Mouse (Mus musculus): ENCODE data around the gene Myl7. TPM values are rescaled to one million over a fixed set of nuclear protein-coding genes. Genes with fewer than 3 reads are reported as not detected.
"Not testable (repeated sequence)": the region's sequence is repeated elsewhere in the genome, so short reads cannot be mapped to it uniquely, and the experiment has no call there.

Gene Myl7
- polyA plus RNA-seq, 1 experiment from 2014 or later = 3.7 TPM

DNA sequence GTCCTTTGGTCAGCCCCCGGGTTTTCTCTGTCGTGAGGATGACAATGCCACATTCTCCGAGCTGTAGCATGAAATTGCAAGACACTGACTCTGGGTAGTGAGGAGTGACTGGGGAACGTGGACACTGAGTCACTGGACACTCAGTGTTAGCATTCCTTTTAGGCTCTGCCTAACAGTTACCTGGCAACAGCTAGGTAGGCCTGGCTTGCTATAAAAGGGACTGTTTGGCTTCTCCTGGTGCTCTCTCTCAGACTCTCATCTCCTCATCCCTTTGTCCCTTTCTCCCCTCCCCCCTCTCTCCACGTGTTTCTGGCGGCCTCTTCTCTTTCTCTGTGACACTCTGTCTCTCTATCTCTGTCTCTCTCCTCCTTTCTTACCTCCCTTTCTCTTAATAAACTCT lies 3.8 kb upstream of the Myl7 start:
- H3K27ac ChIP-seq = no peak overlapping the region
- no peak for ATAC-seq (ENCODE audit: insufficient number of reproducible peaks, low FRiP score, low TSS enrichment, low read depth)
- no peaks in the 10 kb centered on the region for H3K36me3 ChIP-seq
- WGBS = 12% methylated on average over 6 of the region's 6 CpGs
- peak overlapping the region; percentile 75 for H3K4me2 ChIP-seq
- H3K9ac ChIP-seq = peak overlapping the region; percentile 39
- no peaks in the 10 kb centered on the region for H3K9me3 ChIP-seq
- peak overlapping the region; percentile 45 for H3K4me3 ChIP-seq
- peaks cover 30% of the 10 kb centered on the region for H3K4me1 ChIP-seq
- peaks cover 8% of the 10 kb centered on the region; the same call in 1 of the 2 replicates for H3K27me3 ChIP-seq

DNA sequence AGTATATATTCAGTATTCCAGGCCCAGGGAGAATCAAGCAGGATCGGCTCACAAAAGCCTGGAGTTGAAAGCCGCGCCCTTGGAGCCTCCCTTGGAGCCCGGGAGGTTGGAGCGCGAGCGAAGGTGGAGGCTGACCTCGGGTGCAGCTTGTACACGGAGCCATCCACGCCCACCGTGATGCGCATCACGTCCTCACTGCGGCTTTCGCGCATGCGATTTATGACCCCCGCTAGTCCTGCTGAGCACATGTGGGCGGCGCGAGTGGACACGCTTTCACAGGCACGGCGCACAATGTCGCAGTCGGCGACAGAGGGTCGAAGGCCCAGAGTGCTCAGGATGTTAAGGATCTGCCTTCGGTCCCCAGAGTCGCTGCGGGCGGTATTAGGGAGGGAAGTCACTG lies 3.4 kb upstream of the Myl7 start:
- Histone ChIP-seq H3K27me3 (peaks cover 8% of the 10 kb centered on the region; the same call in 1 of the 2 replicates), H3K27ac (peak overlapping the region; percentile 61), H3K36me3 (no peaks in the 10 kb centered on the region), H3K9me3 (no peaks in the 10 kb centered on the region), H3K4me3 (peak overlapping the region; percentile 45), H3K4me1 (peaks cover 34% of the 10 kb centered on the region), H3K9ac (peak overlapping the region; percentile 39), H3K4me2 (peak overlapping the region; percentile 75)
- ATAC-seq (ENCODE audit: insufficient number of reproducible peaks, low FRiP score, low TSS enrichment, low read depth) = peak; percentile 60; the same call in 1 of the 2 replicates
- 1% methylated on average over 32 of the region's 32 CpGs for WGBS

DNA sequence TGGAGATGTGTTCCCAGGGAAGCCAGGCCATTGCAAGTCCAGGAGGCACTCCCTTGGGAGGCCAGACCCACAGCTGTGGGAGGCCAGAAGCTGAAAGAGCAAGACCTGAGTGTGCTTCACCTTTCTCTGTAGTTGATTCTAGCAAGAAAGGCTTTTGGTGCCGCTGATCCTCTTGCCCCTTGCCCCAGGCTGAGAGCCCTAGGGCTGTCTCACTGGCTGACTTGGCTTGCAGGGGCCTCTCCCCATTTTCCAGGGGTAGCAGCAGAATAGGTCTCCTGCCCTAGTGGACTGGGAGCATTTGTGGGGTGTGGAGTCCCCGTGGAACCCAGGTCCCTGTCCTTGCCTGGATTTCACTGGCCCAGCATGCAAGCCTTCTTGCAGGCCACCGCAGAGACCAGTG lies 2.7 kb upstream of the Myl7 start:
- no peak for ATAC-seq (ENCODE audit: insufficient number of reproducible peaks, low FRiP score, low TSS enrichment, low read depth)
- Histone ChIP-seq H3K9ac (no peak overlapping the region; the same call in 1 of the 2 replicates), H3K4me2 (peak overlapping the region; percentile 75), H3K4me1 (peaks cover 38% of the 10 kb centered on the region), H3K4me3 (peak overlapping the region; percentile 45), H3K9me3 (no peaks in the 10 kb centered on the region), H3K36me3 (no peaks in the 10 kb centered on the region), H3K27ac (peak overlapping the region; percentile 61; the same call in 1 of the 2 replicates), H3K27me3 (peaks cover 8% of the 10 kb centered on the region; the same call in 1 of the 2 replicates)
- 34% methylated on average over 3 of the region's 3 CpGs for WGBS

DNA sequence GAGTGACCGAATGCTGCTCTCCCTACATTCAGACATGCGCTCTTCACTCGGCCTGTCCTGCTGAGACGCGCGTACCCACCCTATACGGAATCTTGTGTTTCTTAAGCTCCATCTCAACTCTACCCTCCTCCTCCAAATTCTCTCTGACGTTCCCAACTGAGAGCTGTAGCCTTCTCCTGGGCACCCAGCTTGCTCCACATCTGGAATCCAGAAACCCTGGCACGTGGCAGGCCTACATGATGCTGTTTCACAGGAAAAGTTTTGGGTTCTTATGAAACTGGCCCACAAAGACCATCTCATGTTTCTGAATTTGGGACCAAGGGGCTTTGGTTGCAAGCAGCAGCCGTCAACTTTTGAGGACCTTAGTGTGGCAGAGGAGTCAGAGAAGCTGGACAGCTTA lies 704 bp upstream of the Myl7 start:
- H3K9me3 ChIP-seq = no peaks in the 10 kb centered on the region
- H3K4me1 ChIP-seq = peaks cover 37% of the 10 kb centered on the region
- peaks cover 8% of the 10 kb centered on the region; the same call in 1 of the 2 replicates for H3K27me3 ChIP-seq
- 83% methylated on average over 10 of the region's 10 CpGs for WGBS
- no peak overlapping the region for H3K27ac ChIP-seq
- no peak for ATAC-seq (ENCODE audit: insufficient number of reproducible peaks, low FRiP score, low TSS enrichment, low read depth)
- H3K36me3 ChIP-seq = no peaks in the 10 kb centered on the region
- no peak overlapping the region for H3K4me3 ChIP-seq
- no peak overlapping the region for H3K4me2 ChIP-seq
- no peak overlapping the region for H3K9ac ChIP-seq

DNA sequence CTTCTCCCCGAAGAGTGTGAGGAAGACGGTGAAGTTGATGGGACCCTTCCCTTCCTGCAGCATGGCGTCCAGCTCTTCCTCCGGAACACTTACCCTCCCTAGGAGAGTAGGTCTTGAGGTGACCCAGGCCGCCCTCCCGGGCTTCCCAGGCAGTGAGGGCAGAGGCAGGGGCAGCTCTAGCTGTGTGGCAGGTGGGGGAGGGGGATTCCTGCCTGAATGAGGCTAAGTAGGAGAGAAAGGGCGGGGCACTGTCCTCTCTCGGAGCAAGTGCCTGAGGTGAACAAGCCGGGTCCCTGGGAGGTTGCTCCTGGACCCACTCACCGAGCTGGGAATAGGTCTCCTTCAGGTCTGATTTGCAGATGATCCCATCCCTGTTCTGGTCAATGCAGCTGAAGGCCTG lies 743 bp downstream of the Myl7 start:
- no peak overlapping the region for H3K27ac ChIP-seq
- 30% methylated on average over 10 of the region's 10 CpGs for WGBS
- no peaks in the 10 kb centered on the region for H3K36me3 ChIP-seq
- peaks cover 35% of the 10 kb centered on the region for H3K4me1 ChIP-seq
- H3K9me3 ChIP-seq = no peaks in the 10 kb centered on the region
- H3K27me3 ChIP-seq = peaks cover 8% of the 10 kb centered on the region; the same call in 1 of the 2 replicates
- peak overlapping the region; percentile 20; the same call in 1 of the 2 replicates for H3K4me2 ChIP-seq
- no peak for ATAC-seq (ENCODE audit: insufficient number of reproducible peaks, low FRiP score, low TSS enrichment, low read depth)
- H3K9ac ChIP-seq = no peak overlapping the region
- H3K4me3 ChIP-seq = no peak overlapping the region

DNA sequence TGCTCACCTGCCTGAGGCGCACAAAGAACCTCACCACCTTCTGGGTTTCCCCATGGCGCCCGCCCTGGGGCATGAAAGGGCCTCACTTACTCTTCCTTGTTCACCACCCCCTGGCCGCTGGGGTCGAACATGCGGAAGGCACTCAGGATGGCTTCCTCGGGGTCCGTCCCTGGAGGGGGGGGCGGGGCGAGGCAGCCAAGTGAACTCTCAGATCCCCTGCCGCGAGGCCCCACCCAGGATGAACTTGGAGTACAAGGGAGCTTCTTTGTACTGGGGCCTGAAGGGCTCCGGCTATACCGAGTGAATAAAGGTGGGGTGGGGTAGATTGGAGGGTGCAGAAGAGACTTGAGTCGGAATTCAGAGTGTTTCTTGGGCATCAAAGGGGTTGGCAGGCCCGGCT lies 1.4 kb downstream of the Myl7 start:
- H3K4me1 ChIP-seq = peaks cover 37% of the 10 kb centered on the region
- no peak overlapping the region for H3K4me3 ChIP-seq
- peaks cover 8% of the 10 kb centered on the region; the same call in 1 of the 2 replicates for H3K27me3 ChIP-seq
- H3K9me3 ChIP-seq = no peaks in the 10 kb centered on the region
- no peak for ATAC-seq (ENCODE audit: insufficient number of reproducible peaks, low FRiP score, low TSS enrichment, low read depth)
- H3K9ac ChIP-seq = no peak overlapping the region
- 20% methylated on average over 16 of the region's 16 CpGs for WGBS
- H3K36me3 ChIP-seq = no peaks in the 10 kb centered on the region
- no peak overlapping the region for H3K4me2 ChIP-seq
- no peak overlapping the region for H3K27ac ChIP-seq

DNA sequence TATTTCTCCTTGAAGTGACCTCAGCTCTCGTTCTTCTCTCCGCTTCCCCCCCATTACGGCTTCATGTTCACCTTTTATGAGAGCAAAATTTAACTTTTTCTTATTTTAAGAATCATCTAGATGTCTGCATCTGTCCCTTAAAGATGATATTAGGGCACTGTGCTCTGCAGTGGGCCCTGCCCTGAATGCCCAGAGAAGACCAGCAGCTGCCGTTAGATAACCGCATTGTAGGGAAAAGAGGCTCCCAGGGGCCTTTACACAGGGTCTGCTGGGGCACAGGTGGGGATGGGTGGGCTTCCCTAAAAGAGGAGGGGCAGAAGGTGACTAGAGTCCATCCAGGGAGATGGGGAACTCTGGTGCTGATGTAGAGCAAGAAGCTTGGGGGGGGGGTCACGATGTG lies 4.8 kb downstream of the Myl7 start:
- Histone ChIP-seq H3K9me3 (no peaks in the 10 kb centered on the region), H3K4me3 (no peak overlapping the region), H3K4me1 (peaks cover 41% of the 10 kb centered on the region), H3K27me3 (peaks cover 8% of the 10 kb centered on the region; the same call in 1 of the 2 replicates), H3K36me3 (no peaks in the 10 kb centered on the region), H3K9ac (no peak overlapping the region), H3K27ac (no peak overlapping the region), H3K4me2 (no peak overlapping the region)
- 68% methylated on average over 6 of the region's 6 CpGs for WGBS
- no peak for ATAC-seq (ENCODE audit: insufficient number of reproducible peaks, low FRiP score, low TSS enrichment, low read depth)

DNA sequence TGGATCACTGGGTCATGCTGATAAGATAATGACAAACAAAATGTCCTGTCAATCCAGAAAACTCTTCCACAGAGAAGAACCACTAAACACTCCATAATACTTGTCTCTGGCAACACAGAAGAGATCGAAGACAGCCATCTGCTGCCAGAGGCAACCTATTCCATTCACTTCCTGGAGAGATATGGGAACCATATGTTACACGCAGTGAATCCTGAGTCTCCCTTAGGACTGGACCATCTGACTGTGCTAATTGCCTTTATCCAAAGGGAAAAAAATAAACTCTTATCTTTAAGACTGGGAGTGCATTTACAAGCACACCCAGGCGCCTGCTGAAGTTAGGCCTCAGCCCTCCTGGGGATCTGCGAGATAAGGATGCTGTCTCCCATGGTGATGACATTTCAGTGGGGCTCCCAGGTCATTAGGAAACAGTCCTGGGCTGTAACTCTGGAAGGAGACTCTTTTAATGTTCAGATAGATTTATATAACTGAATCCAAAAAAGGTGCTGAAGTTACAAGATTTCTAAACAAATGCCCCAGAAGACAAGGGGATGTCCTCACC lies 5.7 kb downstream of the Myl7 start:
- Histone ChIP-seq H3K9ac (no peak overlapping the region), H3K9me3 (no peaks in the 10 kb centered on the region), H3K4me3 (no peak overlapping the region), H3K36me3 (no peaks in the 10 kb centered on the region), H3K27ac (no peak overlapping the region), H3K4me2 (no peak overlapping the region), H3K4me1 (peaks cover 39% of the 10 kb centered on the region), H3K27me3 (peaks cover 5% of the 10 kb centered on the region; the same call in 1 of the 2 replicates)
- WGBS = 40% methylated on average over 4 of the region's 4 CpGs
- ATAC-seq (ENCODE audit: insufficient number of reproducible peaks, low FRiP score, low TSS enrichment, low read depth) = no peak

DNA sequence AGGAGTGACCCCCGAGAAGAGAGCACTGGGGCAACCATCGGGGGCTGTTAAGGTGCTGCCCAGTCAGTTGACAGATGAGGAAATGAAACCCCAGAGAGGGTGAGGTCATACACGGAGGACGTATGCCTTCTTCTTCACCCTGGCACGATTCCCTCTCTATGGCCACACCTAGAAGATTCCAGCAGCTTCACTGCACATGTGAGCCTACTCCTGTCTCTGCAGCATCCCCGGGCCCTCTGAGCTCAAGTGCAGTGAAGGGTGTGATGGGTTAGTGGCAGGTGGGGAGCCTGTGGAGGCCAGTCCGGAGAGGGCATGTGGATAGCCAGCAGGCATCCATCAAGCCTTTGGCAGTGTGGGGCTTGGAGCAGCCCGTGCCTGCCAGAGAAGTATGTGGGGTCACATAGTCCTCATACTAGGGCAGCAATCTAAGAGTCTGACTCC lies 6.4 kb downstream of the Myl7 start:
- H3K4me2 ChIP-seq = no peak overlapping the region
- H3K27me3 ChIP-seq = no peaks in the 10 kb centered on the region
- no peak overlapping the region for H3K27ac ChIP-seq
- no peaks in the 10 kb centered on the region for H3K36me3 ChIP-seq
- H3K4me3 ChIP-seq = no peak overlapping the region
- H3K9me3 ChIP-seq = no peaks in the 10 kb centered on the region
- H3K4me1 ChIP-seq = peaks cover 32% of the 10 kb centered on the region
- ATAC-seq (ENCODE audit: insufficient number of reproducible peaks, low FRiP score, low TSS enrichment, low read depth) = peak; percentile 36; the same call in 1 of the 2 replicates
- H3K9ac ChIP-seq = no peak overlapping the region
- 38% methylated on average over 8 of the region's 8 CpGs for WGBS

DNA sequence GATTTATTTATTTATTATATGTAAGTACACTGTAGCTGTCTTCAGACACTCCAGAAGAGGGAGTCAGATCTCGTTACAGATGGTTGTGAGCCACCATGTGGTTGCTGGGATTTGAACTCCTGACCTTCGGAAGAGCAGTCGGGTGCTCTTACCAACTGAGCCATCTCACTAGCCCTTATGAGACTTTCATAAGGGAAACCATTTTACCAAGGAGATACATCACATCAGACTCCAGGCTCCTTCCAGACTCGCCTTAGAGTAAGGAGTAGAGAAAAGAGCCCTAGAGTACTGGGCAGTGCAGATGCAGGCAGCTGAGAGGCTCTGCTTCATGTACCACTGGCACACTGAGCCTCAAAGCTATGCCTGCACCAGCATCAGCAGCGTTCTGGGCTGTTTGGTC lies 10.0 kb downstream of the Myl7 start:
- H3K4me2 ChIP-seq; H3K4me3 ChIP-seq; H3K9me3 ChIP-seq; H3K27ac ChIP-seq; H3K36me3 ChIP-seq; H3K27me3 ChIP-seq; ATAC-seq (ENCODE audit: insufficient number of reproducible peaks, low FRiP score, low TSS enrichment, low read depth); H3K9ac ChIP-seq: not testable (repeated sequence)
- 42% methylated on average over 5 of the region's 5 CpGs for WGBS
- peaks cover 45% of the 10 kb centered on the region for H3K4me1 ChIP-seq

DNA sequence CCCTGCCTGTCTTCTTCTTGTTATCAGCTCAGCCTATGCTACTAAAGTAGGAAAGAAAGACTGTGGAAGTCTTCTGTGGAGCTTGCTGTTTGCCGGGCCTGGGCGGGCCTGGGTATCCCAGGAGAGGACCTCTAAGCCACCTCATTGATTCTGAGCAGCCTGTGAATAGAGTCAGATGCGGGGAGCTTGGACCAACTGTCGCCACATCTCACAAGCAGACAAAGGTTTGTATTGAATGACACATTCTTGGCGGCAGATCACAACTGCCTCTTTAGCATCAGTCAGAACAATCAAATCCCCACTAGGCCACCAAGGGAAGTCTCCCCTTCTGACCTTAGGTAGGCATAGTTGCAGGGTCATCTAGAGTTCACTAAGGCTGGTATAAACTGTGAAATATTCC lies 11.3 kb downstream of the Myl7 start:
- H3K9ac ChIP-seq = no peak overlapping the region
- no peaks in the 10 kb centered on the region for H3K9me3 ChIP-seq
- no peak overlapping the region for H3K4me3 ChIP-seq
- ATAC-seq (ENCODE audit: insufficient number of reproducible peaks, low FRiP score, low TSS enrichment, low read depth) = no peak
- no peaks in the 10 kb centered on the region for H3K27me3 ChIP-seq
- H3K4me1 ChIP-seq = peaks cover 41% of the 10 kb centered on the region
- no peaks in the 10 kb centered on the region for H3K36me3 ChIP-seq
- no peak overlapping the region for H3K4me2 ChIP-seq
- 56% methylated on average over 5 of the region's 5 CpGs for WGBS
- no peak overlapping the region for H3K27ac ChIP-seq

DNA sequence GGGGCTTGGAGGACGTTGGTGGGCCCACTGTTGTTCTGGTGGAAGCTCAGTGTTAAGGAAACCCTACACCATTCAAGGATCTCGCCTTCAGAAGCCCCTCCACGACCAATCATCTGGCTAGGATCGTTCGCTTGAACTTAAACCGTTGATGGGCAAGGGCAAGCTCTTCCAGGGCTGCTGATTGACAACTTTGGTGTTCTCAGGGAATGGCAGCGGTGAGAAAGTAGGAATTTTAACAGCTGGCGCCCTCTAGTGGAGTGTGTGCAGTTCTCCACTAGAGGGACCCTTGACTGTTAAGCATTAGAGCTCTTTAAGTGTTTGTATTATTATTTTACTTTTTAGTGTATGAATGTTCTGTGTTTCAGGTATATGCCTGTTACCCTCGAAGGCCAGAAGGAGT lies 12.4 kb downstream of the Myl7 start:
- Histone ChIP-seq H3K4me1 (peaks cover 35% of the 10 kb centered on the region), H3K9ac (no peak overlapping the region), H3K9me3 (no peaks in the 10 kb centered on the region), H3K27ac (peak overlapping the region; percentile 48), H3K36me3 (no peaks in the 10 kb centered on the region), H3K27me3 (no peaks in the 10 kb centered on the region), H3K4me3 (no peak overlapping the region), H3K4me2 (no peak overlapping the region)
- no peak for ATAC-seq (ENCODE audit: insufficient number of reproducible peaks, low FRiP score, low TSS enrichment, low read depth)
- 18% methylated on average over 9 of the region's 9 CpGs for WGBS
